Mouse (Mus musculus) midbrain, embryonic 10.5 days (tissue): Measurements from ENCODE around the gene Fam169b. TPM values are rescaled to one million over a fixed set of nuclear protein-coding genes. Genes with fewer than 3 reads are reported as not detected.
"Not testable (repeated sequence)": the region's sequence is repeated elsewhere in the genome, so short reads cannot be mapped to it uniquely, and the experiment has no call there.

Experiments
- DNase-seq: peaks from one replicate; pipeline ENCODE4 v3.0.0-alpha.2; 2017; ENCODE audit warnings: low spot score
- H3K27ac ChIP-seq: fragments of 300-500 bp; sonication (generic); replicated peaks from 2 replicates; pipeline ENCODE4 v1.5.1; 2016; ENCODE audit warnings: mild to moderate bottlenecking
- H3K27me3 ChIP-seq: fragments of 300-500 bp; sonication (generic); 2 replicates; pipeline ENCODE4 v1.6.1; 2016; ENCODE audit warnings: low read depth, mild to moderate bottlenecking; ENCODE audit not compliant: poor library complexity, severe bottlenecking
- H3K36me3 ChIP-seq: fragments of 300-500 bp; sonication (generic); 2 replicates; pipeline ENCODE4 v1.6.1; 2016; ENCODE audit warnings: mild to moderate bottlenecking, moderate library complexity
- H3K4me1 ChIP-seq: fragments of 300-500 bp; sonication (generic); 2 replicates; pipeline ENCODE4 v1.6.1; 2016
- H3K4me3 ChIP-seq: fragments of 300-500 bp; sonication (generic); 2 replicates; pipeline ENCODE4 v1.5.1; 2016; ENCODE audit warnings: mild to moderate bottlenecking, moderate library complexity
- H3K9me3 ChIP-seq: fragments of 300-500 bp; sonication (generic); replicated peaks from 2 replicates; pipeline ENCODE4 v1.6.1; 2016; ENCODE audit warnings: mild to moderate bottlenecking
- WGBS: fragments of 180-500 bp; shearing (Covaris S2); methylation state at CpG from one replicate; pipeline ENCODE4 v1.1.7; 2016; 5-methylcytosine and 5-hydroxymethylcytosine counted together
- polyA plus RNA-seq: library from polyadenylated mRNA; unstranded; fragments of >200 nt; fragmentation: Nextera tagmentation; extraction: Ambion mirVana; gene quantifications from 2 replicates; pipeline ENCODE4 v1.2.1, GENCODE M21; 2016

Fam169b gene
- polyA plus RNA-seq, 1 experiment from 2014 or later, result 0.30 TPM

- Histone ChIP-seq H3K27me3 (peaks cover 32% of the 10 kb centered on the region), H3K9me3 (no peaks in the 10 kb centered on the region), H3K36me3 (no peaks in the 10 kb centered on the region), H3K4me1 (peaks cover 6% of the 10 kb centered on the region), H3K27ac (no peak overlapping the region), H3K4me3 (no peak overlapping the region)
- no peak for DNase-seq
- WGBS, result 81% methylated on average over 5 of the region's 5 CpGs
Measured at GRCm38 (mm10) chr7:68281341-68281740, 7.7 kb downstream of the Fam169b start.

- H3K9me3 ChIP-seq, result no peaks in the 10 kb centered on the region
- H3K27me3 ChIP-seq, result peaks cover 20% of the 10 kb centered on the region
- H3K36me3 ChIP-seq, result no peaks in the 10 kb centered on the region
- no peak overlapping the region for H3K27ac ChIP-seq
- no peak overlapping the region for H3K4me3 ChIP-seq
- DNase-seq, result no peak
- WGBS, result 87% methylated on average over 22 of the region's 22 CpGs
- no peaks in the 10 kb centered on the region for H3K4me1 ChIP-seq
Measured at GRCm38 (mm10) chr7:68282304-68283132, 8.9 kb downstream of the Fam169b start.

GRCm38 (mm10) chr7:68283133-68283520 lies 9.5 kb downstream of the Fam169b start:
- not testable (repeated sequence) for H3K27ac ChIP-seq, DNase-seq, H3K36me3 ChIP-seq, H3K4me1 ChIP-seq, H3K9me3 ChIP-seq, H3K4me3 ChIP-seq
- H3K27me3 ChIP-seq, result peaks cover 15% of the 10 kb centered on the region
- WGBS, result 88% methylated on average over 4 of the region's 4 CpGs

GRCm38 (mm10) chr7:68283776-68284175 lies 10.1 kb downstream of the Fam169b start:
- no peak for DNase-seq
- Histone ChIP-seq H3K9me3 (no peaks in the 10 kb centered on the region), H3K4me1 (no peaks in the 10 kb centered on the region), H3K36me3 (no peaks in the 10 kb centered on the region), H3K4me3 (no peak overlapping the region), H3K27ac (no peak overlapping the region), H3K27me3 (peaks cover 9% of the 10 kb centered on the region; the same call in 1 of the 2 replicates)
- WGBS, result 90% methylated on average over 7 of the region's 7 CpGs

GRCm38 (mm10) chr7:68285851-68286298 lies 12.2 kb downstream of the Fam169b start:
- Histone ChIP-seq H3K4me1 (no peaks in the 10 kb centered on the region), H3K9me3 (no peaks in the 10 kb centered on the region), H3K36me3 (no peaks in the 10 kb centered on the region), H3K27me3 (no peaks in the 10 kb centered on the region), H3K27ac (no peak overlapping the region), H3K4me3 (no peak overlapping the region)
- no peak for DNase-seq
- WGBS, result 80% methylated on average over 8 of the region's 8 CpGs

GRCm38 (mm10) chr7:68286526-68287481 lies 13.2 kb downstream of the Fam169b start:
- no peaks in the 10 kb centered on the region for H3K4me1 ChIP-seq
- no peaks in the 10 kb centered on the region for H3K9me3 ChIP-seq
- H3K36me3 ChIP-seq, result no peaks in the 10 kb centered on the region
- H3K4me3 ChIP-seq, result no peak overlapping the region
- 97% methylated on average over 24 of the region's 24 CpGs for WGBS
- no peak for DNase-seq
- no peaks in the 10 kb centered on the region for H3K27me3 ChIP-seq
- no peak overlapping the region for H3K27ac ChIP-seq

- Histone ChIP-seq H3K36me3 (no peaks in the 10 kb centered on the region), H3K27me3 (no peaks in the 10 kb centered on the region), H3K9me3 (no peaks in the 10 kb centered on the region), H3K4me1 (no peaks in the 10 kb centered on the region), H3K27ac (no peak overlapping the region), H3K4me3 (no peak overlapping the region)
- 96% methylated on average over 2 of the region's 2 CpGs for WGBS
- DNase-seq, result no peak
Measured at GRCm38 (mm10) chr7:68287582-68287981, 13.9 kb downstream of the Fam169b start.

GRCm38 (mm10) chr7:68288000-68288399 lies 14.4 kb downstream of the Fam169b start:
- not testable (repeated sequence) for H3K27me3 ChIP-seq, H3K4me1 ChIP-seq, H3K27ac ChIP-seq, H3K4me3 ChIP-seq, H3K9me3 ChIP-seq, DNase-seq, H3K36me3 ChIP-seq
- 95% methylated on average over 4 of the region's 4 CpGs for WGBS

- H3K27ac ChIP-seq, result no peak overlapping the region
- H3K4me3 ChIP-seq, result no peak overlapping the region
- WGBS, result 94% methylated on average over 8 of the region's 8 CpGs
- H3K27me3 ChIP-seq, result no peaks in the 10 kb centered on the region
- no peaks in the 10 kb centered on the region for H3K9me3 ChIP-seq
- H3K4me1 ChIP-seq, result no peaks in the 10 kb centered on the region
- no peaks in the 10 kb centered on the region for H3K36me3 ChIP-seq
- no peak for DNase-seq
Measured at GRCm38 (mm10) chr7:68289081-68289480, 15.4 kb downstream of the Fam169b start.

- no peaks in the 10 kb centered on the region for H3K36me3 ChIP-seq
- H3K4me3 ChIP-seq, result no peak overlapping the region
- H3K9me3 ChIP-seq, result no peaks in the 10 kb centered on the region
- no peaks in the 10 kb centered on the region for H3K27me3 ChIP-seq
- no peak overlapping the region for H3K27ac ChIP-seq
- H3K4me1 ChIP-seq, result no peaks in the 10 kb centered on the region
- 57% methylated on average over 1 of the region's 1 CpGs for WGBS
- DNase-seq, result no peak
Measured at GRCm38 (mm10) chr7:68291603-68292002, 18.0 kb downstream of the Fam169b start.

GRCm38 (mm10) chr7:68293997-68294789 lies 20.6 kb downstream of the Fam169b start:
- H3K4me3 ChIP-seq, result no peak overlapping the region
- no peaks in the 10 kb centered on the region for H3K4me1 ChIP-seq
- H3K36me3 ChIP-seq, result no peaks in the 10 kb centered on the region
- WGBS, result 84% methylated on average over 16 of the region's 16 CpGs
- H3K9me3 ChIP-seq, result no peaks in the 10 kb centered on the region
- H3K27me3 ChIP-seq, result no peaks in the 10 kb centered on the region
- no peak overlapping the region for H3K27ac ChIP-seq
- no peak for DNase-seq

GRCm38 (mm10) chr7:68296487-68296886 lies 22.8 kb downstream of the Fam169b start:
- Histone ChIP-seq H3K9me3 (no peaks in the 10 kb centered on the region), H3K36me3 (no peaks in the 10 kb centered on the region), H3K4me3 (no peak overlapping the region), H3K27ac (no peak overlapping the region), H3K4me1 (no peaks in the 10 kb centered on the region), H3K27me3 (no peaks in the 10 kb centered on the region)
- no peak for DNase-seq
- WGBS, result 90% methylated on average over 5 of the region's 5 CpGs
